In genomic region chr15:25019352-25019941, GRCm38 (mm10) we compare ENCODE assay signal across 10 mouse cellular contexts.
DNase-seq lines count a peak whose midpoint lies in the region; ATAC-seq and TF ChIP-seq lines count a peak whose summit lies in the region.
"Had no signal": no experiment of that assay in that cellular context is flagged by ENCODE, and none has a peak within 500 bp of the region (broad histone marks: within the 10 kb centered on the region; RNA-seq: fewer than 3 reads in every experiment).

No protein-coding gene starts in this region.

- H3K4me1 ChIP-seq in limb, embryonic 11.5 days (ENCODE audit: control insufficient read depth, insufficient read depth, low read length): no peaks in the 10 kb centered on the region
- H3K4me1 ChIP-seq in limb, embryonic 10.5 days: peaks cover 9% of the 10 kb centered on the region; the same call in 1 of the 2 replicates
- no peaks in the 10 kb centered on the region for H3K4me1 ChIP-seq in kidney, embryonic 14.5 days (ENCODE audit: control insufficient read depth, insufficient read depth, low read length)
- H3K4me1 ChIP-seq: heart, embryonic 12.5 days had no signal

- no peaks in the 10 kb centered on the region for H3K36me3 ChIP-seq in limb, embryonic 11.5 days (ENCODE audit: control insufficient read depth, insufficient read depth, low read length)
- H3K36me3 ChIP-seq in limb, embryonic 10.5 days: no peaks in the 10 kb centered on the region
- no peaks in the 10 kb centered on the region for H3K36me3 ChIP-seq in kidney, embryonic 14.5 days (ENCODE audit: control insufficient read depth, insufficient read depth, low read length)
- H3K36me3 ChIP-seq: heart, embryonic 12.5 days had no signal

- no peak overlapping the region for H3K9ac ChIP-seq in limb, embryonic 11.5 days (ENCODE audit: low read length)
- H3K9ac ChIP-seq in kidney, embryonic 14.5 days (ENCODE audit: low read depth, low read length): no peak overlapping the region
- H3K9ac ChIP-seq: heart, embryonic 12.5 days had no signal

- no peak overlapping the region for H3K4me3 ChIP-seq in limb, embryonic 11.5 days (ENCODE audit: low read depth, low read length)
- no peak overlapping the region for H3K4me3 ChIP-seq in limb, embryonic 10.5 days
- H3K4me3 ChIP-seq in left cerebral cortex, adult 2 months: peak overlapping the region; percentile 39
- no peak overlapping the region for H3K4me3 ChIP-seq in kidney, embryonic 14.5 days (ENCODE audit: low read length)
- H3K4me3 ChIP-seq: heart, embryonic 12.5 days had no signal

- no peak overlapping the region for H3K4me2 ChIP-seq in limb, embryonic 11.5 days (ENCODE audit: low read depth, severe bottlenecking)
- H3K4me2 ChIP-seq in kidney, embryonic 14.5 days (replicated peaks; ENCODE audit: low read depth, low read length): no peak overlapping the region
- H3K4me2 ChIP-seq: heart, embryonic 12.5 days had no signal

- H3K27me3 ChIP-seq in limb, embryonic 11.5 days (ENCODE audit: control insufficient read depth, insufficient read depth, low read length): no peaks in the 10 kb centered on the region
- H3K27me3 ChIP-seq in limb, embryonic 10.5 days (ENCODE audit: low read depth, poor library complexity, severe bottlenecking): no peaks in the 10 kb centered on the region
- H3K27me3 ChIP-seq in kidney, embryonic 14.5 days (ENCODE audit: control insufficient read depth, insufficient read depth, low read length): no peaks in the 10 kb centered on the region
- H3K27me3 ChIP-seq: heart, embryonic 12.5 days had no signal

- no peaks in the 10 kb centered on the region for H3K9me3 ChIP-seq in limb, embryonic 11.5 days (ENCODE audit: control insufficient read depth, low read length)
- H3K9me3 ChIP-seq in limb, embryonic 10.5 days (replicated peaks): no peaks in the 10 kb centered on the region
- no peaks in the 10 kb centered on the region for H3K9me3 ChIP-seq in kidney, embryonic 14.5 days (ENCODE audit: control insufficient read depth, low read length)
- H3K9me3 ChIP-seq: heart, embryonic 12.5 days had no signal

- intact Hi-C loops in left cerebral cortex, adult 2 months (cut with DNase I): no loop called here

- no peak overlapping the region for H3K27ac ChIP-seq in limb, embryonic 11.5 days (replicated peaks; ENCODE audit: low read depth, low read length)
- no peak overlapping the region for H3K27ac ChIP-seq in limb, embryonic 10.5 days
- H3K27ac ChIP-seq in left cerebral cortex, adult 2 months: peak overlapping the region; percentile 82
- H3K27ac ChIP-seq in kidney, embryonic 14.5 days (ENCODE audit: low read depth, low read length): no peak overlapping the region
- H3K27ac ChIP-seq: kidney, postnatal 0 days had no signal

- ATAC-seq in limb, embryonic 11.5 days (ENCODE audit: insufficient number of reproducible peaks, low FRiP score, low TSS enrichment, low read depth): peak; percentile 75; the same call in 1 of the 2 replicates
- ATAC-seq in kidney, embryonic 14.5 days (ENCODE audit: low FRiP score, low TSS enrichment): no peak

- DNase-seq in limb, embryonic 11.5 days (ENCODE audit: low spot score): peak; percentile 20
- no peak for DNase-seq in limb, embryonic 10.5 days (ENCODE audit: low spot score)
- peak; percentile 40 for DNase-seq in forelimb bud, embryonic 11.5 days (ENCODE audit: low read depth, low spot score)
- no peak for DNase-seq in left cerebral cortex, adult 2 months (ENCODE audit: extremely low spot score in 1 of 2, low spot score in 2 of 2)
- DNase-seq in retina, embryonic 14.5 days (ENCODE audit: low spot score): peak; percentile 69
- no peak for DNase-seq in heart, adult 18-20 months
- DNase-seq: thymus, adult 18-20 months had no signal

- no peak for TF ChIP-seq CTCF in left cerebral cortex, adult 2 months (IDR thresholded peaks at IDR 0.05)

- 68% methylated on average over 12 of the region's 12 CpGs for WGBS in limb, embryonic 11.5 days
- 77% methylated on average over 12 of the region's 12 CpGs for WGBS in limb, embryonic 10.5 days
- 77% methylated on average over 12 of the region's 12 CpGs for WGBS in kidney, embryonic 14.5 days

Comparison
In these comparisons a context has a peak if more than half of its experiments do, and no peak if none do; other contexts are left out.
1. DNase-seq: peak in limb, embryonic 11.5 days (single experiment), forelimb bud, embryonic 11.5 days (single experiment) and retina, embryonic 14.5 days (single experiment); none in limb, embryonic 10.5 days (single experiment), left cerebral cortex, adult 2 months (0 of 2) and heart, adult 18-20 months (0 of 2).